Mouse (Mus musculus): ENCODE results near the gene Ebi3. TPM values are rescaled to one million over a fixed set of nuclear protein-coding genes. Genes with fewer than 3 reads are reported as not detected.

The Ebi3 gene
- polyA plus RNA-seq, 1 experiment from 2014 or later: 2.1 TPM

DNA sequence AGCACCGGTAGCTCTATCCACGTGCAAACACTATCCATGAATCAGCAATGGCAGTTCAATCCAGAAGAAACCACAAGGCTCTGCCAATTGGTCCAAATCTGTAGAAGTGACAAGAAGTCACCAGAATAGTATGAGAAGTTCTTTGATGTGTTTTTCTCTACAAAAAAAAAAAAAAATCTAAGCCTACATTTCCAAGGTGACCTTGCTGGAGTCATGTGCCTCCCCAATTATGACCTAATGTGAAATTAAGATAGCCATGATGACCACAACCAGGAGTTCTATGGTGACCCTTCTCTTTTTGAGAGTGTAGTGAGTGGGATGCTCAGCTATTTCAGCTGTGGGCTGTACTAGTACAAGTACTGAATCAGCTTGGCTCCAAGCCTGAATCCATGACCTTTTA, 3.0 kb upstream of the Ebi3 start, which contains the start of gene Zfp119b:
Gene Zfp119b (minus strand): TSS at position 101 of the 400 bp plus-strand sequence.
- H3K4me3 ChIP-seq: no peak within 1 kb of the TSS
- WGBS: 81% methylated on average over 2 of the region's 2 CpGs
- H3K9me3 ChIP-seq (replicated peaks): no peaks in the 10 kb centered on the region

DNA sequence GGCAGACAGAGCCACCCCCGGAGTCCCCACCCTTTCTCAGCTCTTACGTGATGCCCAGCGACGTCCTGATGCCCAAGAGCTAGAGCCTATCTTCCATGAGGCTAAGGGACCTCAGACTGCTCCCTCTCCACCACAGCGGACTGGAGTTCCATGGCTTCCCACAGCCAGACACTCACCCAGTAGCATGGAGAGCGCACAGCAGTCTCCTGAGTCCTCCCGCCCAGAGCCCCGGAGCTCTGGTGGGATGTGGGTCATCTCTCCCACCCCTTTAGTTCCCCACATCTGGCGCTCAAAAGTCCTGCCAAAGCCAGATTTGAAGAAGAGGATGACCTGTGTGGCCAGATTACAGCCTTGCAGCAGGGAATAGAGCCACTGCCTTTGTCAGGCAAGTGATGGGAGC, 1.8 kb upstream of the Ebi3 start:
- H3K4me3 ChIP-seq: no peak overlapping the region
- no peaks in the 10 kb centered on the region for H3K9me3 ChIP-seq (replicated peaks)
- no peak overlapping the region for H3K27ac ChIP-seq (replicated peaks)
- 78% methylated on average over 9 of the region's 9 CpGs for WGBS
- peaks cover 3% of the 10 kb centered on the region for H3K4me1 ChIP-seq
- DNase-seq (ENCODE audit: low spot score): no peak
- H3K27me3 ChIP-seq (ENCODE audit: low read depth, poor library complexity, severe bottlenecking): peaks cover 17% of the 10 kb centered on the region
- H3K36me3 ChIP-seq: no peaks in the 10 kb centered on the region

More for the DNA sequence above, 3.0 kb upstream of the Ebi3 start, which contains the start of gene Zfp119b:
- Histone ChIP-seq H3K27ac (replicated peaks) (no peak within 1 kb of the TSS), H3K36me3 (no peaks in the 10 kb centered on the region), H3K27me3 (ENCODE audit: low read depth, poor library complexity, severe bottlenecking) (peaks cover 5% of the 10 kb centered on the region), H3K4me1 (peaks cover 7% of the 10 kb centered on the region)
- DNase-seq (ENCODE audit: low spot score): no peak

DNA sequence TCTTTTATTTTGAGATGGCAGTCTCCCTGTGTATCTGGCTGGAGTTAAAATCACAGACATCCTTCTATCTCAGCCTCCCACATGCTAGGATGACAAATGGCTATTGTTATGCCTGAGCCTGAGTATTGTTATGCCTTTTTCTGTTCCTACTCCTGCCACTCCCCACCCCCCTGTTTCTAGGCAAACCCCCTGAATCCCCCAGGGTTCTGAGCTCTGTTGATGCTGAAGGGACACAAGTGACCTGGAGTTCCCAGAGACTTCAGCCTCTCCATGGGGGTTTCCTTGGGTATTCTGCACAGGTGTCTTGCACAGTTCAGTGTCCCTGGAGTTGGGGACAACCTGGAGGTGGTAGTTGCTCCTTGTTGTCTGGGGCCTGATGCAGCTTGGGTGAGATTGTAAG, 399 bp upstream of the Ebi3 start:
- peaks cover 14% of the 10 kb centered on the region for H3K4me1 ChIP-seq
- DNase-seq (ENCODE audit: low spot score): no peak
- peaks cover 17% of the 10 kb centered on the region for H3K27me3 ChIP-seq (ENCODE audit: low read depth, poor library complexity, severe bottlenecking)

DNA sequence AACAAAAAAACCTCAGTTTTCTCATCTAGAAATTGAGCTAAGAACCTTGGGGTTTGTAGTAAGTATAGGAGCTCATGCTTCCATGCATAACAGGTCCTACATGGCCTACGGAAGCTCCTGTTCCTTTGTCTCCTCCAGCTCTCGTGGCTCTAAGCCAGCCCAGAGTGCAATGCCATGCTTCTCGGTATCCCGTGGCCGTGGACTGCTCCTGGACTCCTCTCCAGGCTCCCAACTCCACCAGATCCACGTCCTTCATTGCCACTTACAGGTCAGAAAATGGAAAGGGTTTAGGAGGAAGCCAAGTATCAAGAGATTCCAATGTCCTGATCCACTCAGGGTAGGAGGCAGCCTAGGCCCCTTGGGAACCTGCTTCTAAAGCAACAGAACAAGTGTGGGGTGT, 1.3 kb downstream of the Ebi3 start:
- Histone ChIP-seq H3K27ac (replicated peaks) (no peak overlapping the region), H3K4me1 (peaks cover 29% of the 10 kb centered on the region), H3K36me3 (no peaks in the 10 kb centered on the region), H3K27me3 (ENCODE audit: low read depth, poor library complexity, severe bottlenecking) (peaks cover 17% of the 10 kb centered on the region), H3K9me3 (replicated peaks) (no peaks in the 10 kb centered on the region), H3K4me3 (no peak overlapping the region)
- DNase-seq (ENCODE audit: low spot score): no peak
- 82% methylated on average over 6 of the region's 6 CpGs for WGBS

More for the DNA sequence above, 399 bp upstream of the Ebi3 start:
- no peaks in the 10 kb centered on the region for H3K9me3 ChIP-seq (replicated peaks)
- no peaks in the 10 kb centered on the region for H3K36me3 ChIP-seq
- no peak overlapping the region for H3K27ac ChIP-seq (replicated peaks)
- no peak overlapping the region for H3K4me3 ChIP-seq

GRCm38 (mm10) chr17:55954229-55954628, 1.8 kb downstream of the Ebi3 start:
- H3K27ac ChIP-seq (replicated peaks): no peak overlapping the region
- H3K36me3 ChIP-seq: no peaks in the 10 kb centered on the region
- H3K9me3 ChIP-seq (replicated peaks): no peaks in the 10 kb centered on the region
- DNase-seq (ENCODE audit: low spot score): no peak
- 36% methylated on average over 16 of the region's 16 CpGs for WGBS
- H3K27me3 ChIP-seq (ENCODE audit: low read depth, poor library complexity, severe bottlenecking): peaks cover 17% of the 10 kb centered on the region
- H3K4me1 ChIP-seq: peaks cover 29% of the 10 kb centered on the region
- H3K4me3 ChIP-seq: no peak overlapping the region

GRCm38 (mm10) chr17:55956129-55956528, 3.7 kb downstream of the Ebi3 start:
- peaks cover 40% of the 10 kb centered on the region for H3K4me1 ChIP-seq
- WGBS: under 1% methylated on average over 26 of the region's 26 CpGs
- H3K27ac ChIP-seq (replicated peaks): peak overlapping the region; percentile 56; the same call in 1 of the 2 replicates
- H3K4me3 ChIP-seq: peak overlapping the region; percentile 64
- peaks cover 17% of the 10 kb centered on the region for H3K27me3 ChIP-seq (ENCODE audit: low read depth, poor library complexity, severe bottlenecking)
- H3K9me3 ChIP-seq (replicated peaks): no peaks in the 10 kb centered on the region
- peaks cover 7% of the 10 kb centered on the region for H3K36me3 ChIP-seq
- DNase-seq (ENCODE audit: low spot score): peak; percentile 69

DNA sequence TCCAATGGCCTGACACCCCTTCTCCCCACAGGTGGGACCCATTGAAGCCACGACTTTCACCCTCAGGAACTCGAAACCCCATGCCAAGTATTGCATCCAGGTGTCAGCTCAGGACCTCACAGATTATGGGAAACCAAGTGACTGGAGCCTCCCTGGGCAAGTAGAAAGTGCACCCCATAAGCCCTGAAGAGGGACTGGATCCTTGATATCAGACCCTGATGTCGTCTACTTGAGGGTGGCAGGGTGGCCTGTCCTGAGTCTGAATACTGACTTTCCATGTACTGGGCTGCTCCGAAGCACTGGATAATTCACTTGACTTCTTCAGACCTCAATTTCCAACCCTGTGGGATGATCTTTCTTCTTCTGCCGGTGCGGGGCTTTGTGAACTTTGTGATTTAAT, 4.2 kb downstream of the Ebi3 start:
- DNase-seq (ENCODE audit: low spot score): no peak
- WGBS: 37% methylated on average over 6 of the region's 6 CpGs
- Histone ChIP-seq H3K27me3 (ENCODE audit: low read depth, poor library complexity, severe bottlenecking) (peaks cover 17% of the 10 kb centered on the region), H3K27ac (replicated peaks) (no peak overlapping the region), H3K4me1 (peaks cover 40% of the 10 kb centered on the region), H3K4me3 (peak overlapping the region; percentile 64), H3K9me3 (replicated peaks) (no peaks in the 10 kb centered on the region), H3K36me3 (peaks cover 11% of the 10 kb centered on the region)

GRCm38 (mm10) chr17:55957168-55957567, 4.7 kb downstream of the Ebi3 start:
- Histone ChIP-seq H3K36me3 (peaks cover 17% of the 10 kb centered on the region), H3K4me3 (peak overlapping the region; percentile 58; the same call in 1 of the 2 replicates), H3K9me3 (replicated peaks) (no peaks in the 10 kb centered on the region), H3K4me1 (peaks cover 40% of the 10 kb centered on the region), H3K27ac (replicated peaks) (peak overlapping the region; percentile 55; the same call in 1 of the 2 replicates), H3K27me3 (ENCODE audit: low read depth, poor library complexity, severe bottlenecking) (peaks cover 17% of the 10 kb centered on the region)
- WGBS: 16% methylated on average over 9 of the region's 9 CpGs
- peak; percentile 77 for DNase-seq (ENCODE audit: low spot score)

DNA sequence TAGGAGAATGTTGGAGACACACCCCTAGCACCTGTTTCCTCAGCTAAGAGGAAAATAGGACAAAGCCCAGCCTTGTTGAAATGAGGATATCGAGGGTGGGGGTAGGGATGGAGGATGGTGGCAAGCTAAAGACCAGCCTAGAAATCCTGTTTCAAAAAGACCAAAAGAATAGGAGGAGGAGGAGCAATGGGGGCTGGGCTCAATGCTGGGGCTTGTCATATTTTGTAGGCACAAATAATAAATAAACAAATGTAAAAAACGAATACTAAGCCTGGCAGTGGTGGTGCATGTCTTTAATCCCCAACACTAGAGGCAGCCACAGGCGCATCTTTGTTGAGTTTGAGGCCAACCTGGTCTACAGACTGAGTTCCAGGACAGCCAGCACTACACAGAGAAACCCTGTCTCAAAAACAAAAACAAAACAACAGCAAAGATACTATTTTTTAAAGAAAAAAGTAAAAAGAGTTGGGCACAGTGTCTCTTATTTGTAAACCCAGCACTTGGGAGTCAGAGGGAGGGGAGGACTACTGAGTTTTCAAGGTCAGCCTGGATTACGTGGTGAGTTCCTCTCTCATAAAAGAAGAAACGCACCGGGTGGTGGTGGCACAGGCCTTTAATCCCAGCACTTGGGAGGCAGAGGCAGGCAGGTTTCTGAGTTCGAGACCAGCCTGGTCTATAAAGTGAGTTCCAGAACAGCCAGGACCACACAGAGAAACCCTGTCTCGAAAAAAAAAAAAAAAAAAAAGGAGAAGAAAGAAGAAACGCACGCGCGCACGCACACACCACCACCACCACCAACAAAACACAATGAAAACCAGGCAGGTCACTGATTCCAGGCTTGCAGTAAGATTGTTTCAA, 5.5 kb downstream of the Ebi3 start:
- peaks cover 40% of the 10 kb centered on the region for H3K4me1 ChIP-seq
- H3K27ac ChIP-seq (replicated peaks): peak overlapping the region; percentile 89
- peak overlapping the region; percentile 58 for H3K4me3 ChIP-seq
- H3K27me3 ChIP-seq (ENCODE audit: low read depth, poor library complexity, severe bottlenecking): peaks cover 17% of the 10 kb centered on the region
- no peaks in the 10 kb centered on the region for H3K9me3 ChIP-seq (replicated peaks)
- peaks cover 24% of the 10 kb centered on the region for H3K36me3 ChIP-seq
- whole genome bisulfite sequencing: 86% methylated on average over 13 of the region's 13 CpGs
- no peak for DNase-seq (ENCODE audit: low spot score)

- 24% methylated on average over 2 of the region's 2 CpGs for WGBS
- peaks cover 17% of the 10 kb centered on the region for H3K27me3 ChIP-seq (ENCODE audit: low read depth, poor library complexity, severe bottlenecking)
- peaks cover 40% of the 10 kb centered on the region for H3K4me1 ChIP-seq
- H3K4me3 ChIP-seq: peak overlapping the region; percentile 58
- peaks cover 30% of the 10 kb centered on the region for H3K36me3 ChIP-seq
- H3K27ac ChIP-seq (replicated peaks): peak overlapping the region; percentile 89
- no peaks in the 10 kb centered on the region for H3K9me3 ChIP-seq (replicated peaks)
- DNase-seq (ENCODE audit: low spot score): no peak
Observed at GRCm38 (mm10) chr17:55958584-55958886, 6.1 kb downstream of the Ebi3 start.

DNA sequence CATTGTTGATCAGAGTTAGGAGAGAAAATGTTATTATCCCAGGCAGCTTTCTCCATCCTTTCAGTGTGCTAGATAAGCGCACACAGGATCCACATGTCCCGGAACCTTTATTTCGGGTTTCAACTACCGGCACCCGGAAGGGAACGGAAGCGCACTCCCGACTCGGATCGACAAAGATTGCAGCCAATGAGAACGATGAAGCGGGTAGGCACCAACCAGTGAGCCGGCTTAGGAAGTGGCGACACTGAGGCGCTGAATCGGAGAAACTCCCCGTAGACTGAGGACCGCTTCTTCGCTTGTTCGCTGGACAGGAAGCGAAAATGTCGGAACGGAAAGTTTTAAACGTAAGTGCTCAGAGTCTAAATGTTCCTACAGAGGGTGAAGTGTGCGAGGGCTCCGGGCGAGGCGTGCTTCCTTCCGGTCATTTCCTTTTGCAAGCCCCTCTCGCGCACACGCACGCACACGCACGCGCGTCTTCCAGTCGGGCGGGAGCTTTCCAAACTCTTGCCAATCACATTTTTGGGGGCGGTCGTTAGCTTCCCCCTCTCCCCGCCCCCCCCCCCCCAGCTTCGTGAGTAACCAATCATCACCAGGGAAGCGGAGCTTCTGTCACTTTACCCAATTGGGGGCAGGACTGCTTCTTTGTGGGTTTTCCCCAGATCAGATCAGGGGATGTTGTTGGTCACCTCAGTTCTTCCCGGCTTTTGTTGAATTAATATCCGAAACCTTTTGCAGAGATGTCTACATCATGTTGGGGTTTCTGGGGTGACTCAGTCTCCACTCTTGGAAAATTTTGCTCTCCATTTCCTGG, 6.7 kb downstream of the Ebi3 start, which contains the start of gene Yju2:
Gene Yju2 (plus strand): TSS at position 182 of the 811 bp plus-strand sequence.
- peak; percentile 94 for DNase-seq (ENCODE audit: low spot score)
- peaks cover 15% of the 10 kb centered on the region for H3K27me3 ChIP-seq (ENCODE audit: low read depth, poor library complexity, severe bottlenecking)
- H3K4me1 ChIP-seq: peaks cover 40% of the 10 kb centered on the region
- H3K36me3 ChIP-seq: peaks cover 35% of the 10 kb centered on the region
- no peaks in the 10 kb centered on the region for H3K9me3 ChIP-seq (replicated peaks)
- WGBS: under 1% methylated on average over 45 of the region's 46 CpGs
- H3K4me3 ChIP-seq: peak within 1 kb of the TSS; percentile 58
- H3K27ac ChIP-seq (replicated peaks): peak within 1 kb of the TSS; percentile 89

DNA sequence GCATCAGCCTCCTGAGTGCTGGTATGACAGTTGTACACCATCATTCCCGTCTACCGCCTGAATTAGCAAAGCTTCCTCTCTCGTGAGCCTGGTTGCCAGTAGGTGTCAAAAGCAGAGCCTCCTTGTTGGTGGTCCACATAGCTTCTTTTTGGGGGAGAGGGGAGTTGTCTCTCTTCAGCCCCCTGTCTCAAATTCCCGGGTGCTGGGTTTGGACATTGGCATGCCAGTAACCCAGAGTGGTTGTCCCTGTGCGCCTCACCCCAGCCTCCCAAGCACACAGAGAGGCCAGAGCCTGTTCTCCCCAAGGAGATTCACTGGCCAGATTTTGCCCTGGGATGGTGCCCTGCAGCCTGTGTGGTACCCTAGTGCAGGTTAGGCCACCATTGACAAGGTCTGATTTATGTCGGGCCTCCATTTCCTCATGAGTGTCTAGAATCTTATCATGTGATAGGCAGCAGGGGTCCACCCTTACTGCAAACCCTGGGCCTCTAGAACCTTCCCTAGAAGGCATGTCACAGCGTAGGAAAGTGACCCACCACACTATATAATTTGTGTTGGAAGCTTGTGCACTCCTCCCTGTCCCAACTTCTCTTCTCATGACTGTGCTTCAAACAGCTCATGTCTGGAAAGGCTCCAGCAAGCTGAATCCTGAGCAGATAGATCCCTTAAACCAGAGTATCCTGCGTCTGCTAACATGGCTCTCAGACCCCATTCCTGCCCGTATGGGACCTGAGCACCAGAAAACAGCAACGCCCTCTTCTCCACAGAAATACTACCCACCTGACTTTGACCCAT, 7.7 kb downstream of the Ebi3 start:
- H3K27ac ChIP-seq (replicated peaks): peak overlapping the region; percentile 89
- DNase-seq (ENCODE audit: low spot score): no peak
- WGBS: 80% methylated on average over 10 of the region's 10 CpGs
- peaks cover 46% of the 10 kb centered on the region for H3K36me3 ChIP-seq
- peaks cover 5% of the 10 kb centered on the region for H3K27me3 ChIP-seq (ENCODE audit: low read depth, poor library complexity, severe bottlenecking)
- H3K9me3 ChIP-seq (replicated peaks): no peaks in the 10 kb centered on the region
- H3K4me1 ChIP-seq: peaks cover 40% of the 10 kb centered on the region
- H3K4me3 ChIP-seq: peak overlapping the region; percentile 58

Measured in midbrain, embryonic 10.5 days (tissue).